Mouse (Mus musculus): ENCODE results near the gene Muc5b. TPM values are rescaled to one million over a fixed set of nuclear protein-coding genes. Genes with fewer than 3 reads are reported as not detected.
A peak's percentile ranks its signal among the peaks of the same experiment; 100 is the strongest.
"Not testable (repeated sequence)": the region's sequence is repeated elsewhere in the genome, so short reads cannot be mapped to it uniquely, and the experiment has no call there.

Gene Muc5b
- 0.07 and 0.17 TPM in 2 replicates for polyA plus RNA-seq (2014; fragmentation: Nextera tagmentation; extraction: Ambion mirVana)

- Histone ChIP-seq H3K27me3 (replicated peaks; ENCODE audit: control insufficient read depth, insufficient read depth, low read length) (no peaks in the 10 kb centered on the region), H3K9me3 (ENCODE audit: control insufficient read depth, low read length) (no peaks in the 10 kb centered on the region), H3K4me1 (ENCODE audit: control insufficient read depth, insufficient read depth, low read length) (no peaks in the 10 kb centered on the region), H3K4me2 (ENCODE audit: low read depth, low read length) (no peak within 1 kb of the TSS), H3K27ac (replicated peaks; ENCODE audit: low read depth, low read length) (no peak within 1 kb of the TSS), H3K36me3 (ENCODE audit: control insufficient read depth, insufficient read depth, low read length) (no peaks in the 10 kb centered on the region), H3K4me3 (ENCODE audit: low read depth, low read length) (no peak within 1 kb of the TSS), H3K9ac (ENCODE audit: low read depth, low read length) (no peak within 1 kb of the TSS)
- ATAC-seq (ENCODE audit: low read depth) (no peak), DNase-seq (ENCODE audit: low spot score) (peak; percentile 37)
- 74% methylated on average over 4 of the region's 5 CpGs for WGBS
Observed at GRCm38 (mm10) chr7:141838779-141839178, at the start of gene Muc5b. Gene Muc5b, plus strand, starts transcription at chr7:141839070.

GRCm38 (mm10) chr7:141794251-141794650 is 44.6 kb upstream of the Muc5b start:
- H3K36me3 ChIP-seq (ENCODE audit: control insufficient read depth, insufficient read depth, low read length): no peaks in the 10 kb centered on the region
- H3K27ac ChIP-seq (replicated peaks; ENCODE audit: low read depth, low read length): no peak overlapping the region
- WGBS: 90% methylated on average over 1 of the region's 1 CpGs
- no peak overlapping the region for H3K4me2 ChIP-seq (ENCODE audit: low read depth, low read length)
- no peaks in the 10 kb centered on the region for H3K27me3 ChIP-seq (replicated peaks; ENCODE audit: control insufficient read depth, insufficient read depth, low read length)
- ATAC-seq (ENCODE audit: low read depth): no peak
- no peak for DNase-seq (ENCODE audit: low spot score)
- H3K9ac ChIP-seq (ENCODE audit: low read depth, low read length): no peak overlapping the region
- no peak overlapping the region for H3K4me3 ChIP-seq (ENCODE audit: low read depth, low read length)
- no peaks in the 10 kb centered on the region for H3K4me1 ChIP-seq (ENCODE audit: control insufficient read depth, insufficient read depth, low read length)
- H3K9me3 ChIP-seq (ENCODE audit: control insufficient read depth, low read length): peaks cover 13% of the 10 kb centered on the region; the same call in 1 of the 2 replicates

GRCm38 (mm10) chr7:141803206-141803605 is 35.7 kb upstream of the Muc5b start:
- peaks cover 3% of the 10 kb centered on the region; the same call in 1 of the 2 replicates for H3K9me3 ChIP-seq (ENCODE audit: control insufficient read depth, low read length)
- ATAC-seq (ENCODE audit: low read depth) (no peak), DNase-seq (ENCODE audit: low spot score) (no peak)
- 77% methylated on average over 6 of the region's 7 CpGs for WGBS
- H3K9ac ChIP-seq (ENCODE audit: low read depth, low read length): no peak overlapping the region
- no peak overlapping the region for H3K27ac ChIP-seq (replicated peaks; ENCODE audit: low read depth, low read length)
- H3K4me2 ChIP-seq (ENCODE audit: low read depth, low read length): no peak overlapping the region
- H3K4me3 ChIP-seq (ENCODE audit: low read depth, low read length): no peak overlapping the region
- no peaks in the 10 kb centered on the region for H3K36me3 ChIP-seq (ENCODE audit: control insufficient read depth, insufficient read depth, low read length)
- no peaks in the 10 kb centered on the region for H3K4me1 ChIP-seq (ENCODE audit: control insufficient read depth, insufficient read depth, low read length)
- no peaks in the 10 kb centered on the region for H3K27me3 ChIP-seq (replicated peaks; ENCODE audit: control insufficient read depth, insufficient read depth, low read length)

- no peak overlapping the region for H3K4me3 ChIP-seq (ENCODE audit: low read depth, low read length)
- ATAC-seq (ENCODE audit: low read depth) (no peak), DNase-seq (ENCODE audit: low spot score) (no peak)
- H3K9ac ChIP-seq (ENCODE audit: low read depth, low read length): no peak overlapping the region
- no peak overlapping the region for H3K27ac ChIP-seq (replicated peaks; ENCODE audit: low read depth, low read length)
- no peaks in the 10 kb centered on the region for H3K9me3 ChIP-seq (ENCODE audit: control insufficient read depth, low read length)
- no peaks in the 10 kb centered on the region for H3K36me3 ChIP-seq (ENCODE audit: control insufficient read depth, insufficient read depth, low read length)
- no peaks in the 10 kb centered on the region for H3K27me3 ChIP-seq (replicated peaks; ENCODE audit: control insufficient read depth, insufficient read depth, low read length)
- H3K4me1 ChIP-seq (ENCODE audit: control insufficient read depth, insufficient read depth, low read length): no peaks in the 10 kb centered on the region
- no peak overlapping the region for H3K4me2 ChIP-seq (ENCODE audit: low read depth, low read length)
- 85% methylated on average over 7 of the region's 7 CpGs for WGBS
Observed at GRCm38 (mm10) chr7:141805384-141805783, 33.5 kb upstream of the Muc5b start.

GRCm38 (mm10) chr7:141807823-141808222 is 31.0 kb upstream of the Muc5b start:
- not testable (repeated sequence) for DNase-seq (ENCODE audit: low spot score); H3K4me1 ChIP-seq (ENCODE audit: control insufficient read depth, insufficient read depth, low read length); H3K27ac ChIP-seq (replicated peaks; ENCODE audit: low read depth, low read length); H3K27me3 ChIP-seq (replicated peaks; ENCODE audit: control insufficient read depth, insufficient read depth, low read length); H3K4me2 ChIP-seq (ENCODE audit: low read depth, low read length); H3K4me3 ChIP-seq (ENCODE audit: low read depth, low read length); H3K9me3 ChIP-seq (ENCODE audit: control insufficient read depth, low read length); ATAC-seq (ENCODE audit: low read depth); H3K9ac ChIP-seq (ENCODE audit: low read depth, low read length); H3K36me3 ChIP-seq (ENCODE audit: control insufficient read depth, insufficient read depth, low read length)
- WGBS: no CpG with 5 or more reads among the region's 4 CpGs

- WGBS: no CpG with 5 or more reads among the region's 4 CpGs
- not testable (repeated sequence) for H3K4me1 ChIP-seq (ENCODE audit: control insufficient read depth, insufficient read depth, low read length)
Observed at GRCm38 (mm10) chr7:141809933-141810332, 28.9 kb upstream of the Muc5b start.

GRCm38 (mm10) chr7:141813321-141813720 is 25.5 kb upstream of the Muc5b start:
- no peak overlapping the region for H3K4me2 ChIP-seq (ENCODE audit: low read depth, low read length)
- no peak overlapping the region for H3K4me3 ChIP-seq (ENCODE audit: low read depth, low read length)
- no peaks in the 10 kb centered on the region for H3K4me1 ChIP-seq (ENCODE audit: control insufficient read depth, insufficient read depth, low read length)
- H3K27ac ChIP-seq (replicated peaks; ENCODE audit: low read depth, low read length): no peak overlapping the region
- no peaks in the 10 kb centered on the region for H3K9me3 ChIP-seq (ENCODE audit: control insufficient read depth, low read length)
- no peaks in the 10 kb centered on the region for H3K36me3 ChIP-seq (ENCODE audit: control insufficient read depth, insufficient read depth, low read length)
- DNase-seq (ENCODE audit: low spot score) (no peak), ATAC-seq (ENCODE audit: low read depth) (no peak)
- no peaks in the 10 kb centered on the region for H3K27me3 ChIP-seq (replicated peaks; ENCODE audit: control insufficient read depth, insufficient read depth, low read length)
- 79% methylated on average over 4 of the region's 4 CpGs for WGBS
- no peak overlapping the region for H3K9ac ChIP-seq (ENCODE audit: low read depth, low read length)

More at GRCm38 (mm10) chr7:141809933-141810332, 28.9 kb upstream of the Muc5b start:
- not testable (repeated sequence) for H3K36me3 ChIP-seq (ENCODE audit: control insufficient read depth, insufficient read depth, low read length); H3K27ac ChIP-seq (replicated peaks; ENCODE audit: low read depth, low read length); H3K4me3 ChIP-seq (ENCODE audit: low read depth, low read length); H3K9ac ChIP-seq (ENCODE audit: low read depth, low read length); DNase-seq (ENCODE audit: low spot score); H3K4me2 ChIP-seq (ENCODE audit: low read depth, low read length); ATAC-seq (ENCODE audit: low read depth); H3K27me3 ChIP-seq (replicated peaks; ENCODE audit: control insufficient read depth, insufficient read depth, low read length); H3K9me3 ChIP-seq (ENCODE audit: control insufficient read depth, low read length)

- WGBS: 73% methylated on average over 4 of the region's 4 CpGs
- no peak for ATAC-seq (ENCODE audit: low read depth)
- H3K36me3 ChIP-seq (ENCODE audit: control insufficient read depth, insufficient read depth, low read length): no peaks in the 10 kb centered on the region
Observed at GRCm38 (mm10) chr7:141815361-141815760, 23.5 kb upstream of the Muc5b start.

GRCm38 (mm10) chr7:141817355-141818075 is 21.4 kb upstream of the Muc5b start:
- no peak overlapping the region for H3K9ac ChIP-seq (ENCODE audit: low read depth, low read length)
- ATAC-seq (ENCODE audit: low read depth): no peak
- H3K9me3 ChIP-seq (ENCODE audit: control insufficient read depth, low read length): no peaks in the 10 kb centered on the region
- H3K27me3 ChIP-seq (replicated peaks; ENCODE audit: control insufficient read depth, insufficient read depth, low read length): no peaks in the 10 kb centered on the region
- DNase-seq (ENCODE audit: low spot score): peak; percentile 62
- WGBS: 57% methylated on average over 10 of the region's 11 CpGs
- no peaks in the 10 kb centered on the region for H3K36me3 ChIP-seq (ENCODE audit: control insufficient read depth, insufficient read depth, low read length)
- no peak overlapping the region for H3K27ac ChIP-seq (replicated peaks; ENCODE audit: low read depth, low read length)
- H3K4me2 ChIP-seq (ENCODE audit: low read depth, low read length): no peak overlapping the region
- H3K4me3 ChIP-seq (ENCODE audit: low read depth, low read length): no peak overlapping the region
- peaks cover 1% of the 10 kb centered on the region; the same call in 1 of the 2 replicates for H3K4me1 ChIP-seq (ENCODE audit: control insufficient read depth, insufficient read depth, low read length)

More at GRCm38 (mm10) chr7:141815361-141815760, 23.5 kb upstream of the Muc5b start:
- Histone ChIP-seq H3K4me2 (ENCODE audit: low read depth, low read length) (no peak overlapping the region), H3K27ac (replicated peaks; ENCODE audit: low read depth, low read length) (no peak overlapping the region), H3K27me3 (replicated peaks; ENCODE audit: control insufficient read depth, insufficient read depth, low read length) (no peaks in the 10 kb centered on the region), H3K9me3 (ENCODE audit: control insufficient read depth, low read length) (no peaks in the 10 kb centered on the region), H3K9ac (ENCODE audit: low read depth, low read length) (no peak overlapping the region), H3K4me1 (ENCODE audit: control insufficient read depth, insufficient read depth, low read length) (no peaks in the 10 kb centered on the region), H3K4me3 (ENCODE audit: low read depth, low read length) (no peak overlapping the region)
- DNase-seq (ENCODE audit: low spot score): no peak

Measured in embryonic facial prominence, embryonic 14.5 days (tissue).